Mouse (Mus musculus) gastrocnemius, postnatal 14 days (tissue): ENCODE data around the gene Tapbpl. TPM values are rescaled to one million over a fixed set of nuclear protein-coding genes. Genes with fewer than 3 reads are reported as not detected.

Experiments used
- DNase-seq: peaks from one replicate; pipeline ENCODE4 v3.0.0; 2021; ENCODE audit warnings: mixed read lengths
- intact Hi-C: fragments of 180-260 bp; cut with DNase I; formaldehyde crosslinking; loops from one replicate; pipeline ENCODE4 v1.15.1; 2025; ENCODE audit warnings: low total_unique reads
- total RNA-seq, 2 experiments: library from RNA; stranded (reverse); gene quantifications; 2 replicates each; pipeline ENCODE4 v1.2.3; 2021

Gene Tapbpl
- total RNA-seq, 2 experiments from 2014 or later: 2.2 to 2.3 TPM

DNA sequence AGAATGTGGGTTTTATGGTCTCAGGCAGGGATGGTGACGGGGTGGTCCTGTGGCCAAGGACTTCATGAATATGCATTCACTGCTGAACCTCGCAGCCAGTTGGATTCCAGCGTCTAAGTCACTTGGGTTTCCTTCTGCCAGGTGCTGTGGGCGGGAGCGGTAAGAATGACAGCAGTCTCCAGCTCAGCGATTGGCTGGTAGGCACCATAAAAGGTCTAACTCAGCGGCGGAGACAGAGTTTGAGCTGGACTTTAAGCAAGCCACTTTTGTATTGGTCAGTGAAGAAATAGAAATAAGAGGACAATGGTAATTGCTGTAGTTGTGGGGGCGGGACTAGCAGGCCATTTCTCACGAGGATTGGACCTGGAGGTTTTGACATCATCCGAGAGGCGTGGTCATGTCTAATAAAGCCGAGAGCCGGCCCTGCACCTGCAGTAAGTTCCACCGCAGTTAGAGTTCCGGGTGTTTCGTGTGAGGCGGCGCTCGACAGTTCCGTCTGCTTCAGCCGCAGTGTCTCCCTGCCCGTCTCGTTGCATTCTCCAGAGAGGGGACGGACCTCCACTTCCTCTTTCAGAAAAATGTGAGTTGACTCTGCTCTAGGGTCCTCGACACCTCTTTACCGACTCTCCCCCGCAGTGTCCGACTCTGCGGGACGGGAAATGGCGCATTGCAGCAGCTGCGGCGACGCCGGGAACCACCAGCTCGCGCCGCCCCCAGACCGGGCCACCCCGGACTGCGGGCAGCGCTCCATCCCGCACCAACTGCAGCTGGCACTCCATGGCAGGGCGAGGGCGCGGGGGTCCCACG is 16.3 kb downstream of the Tapbpl start, which contains the start of gene Vamp1:
TSS of gene Vamp1 (plus strand) at position 404 of the 807 bp plus-strand sequence.
- peak; percentile 88 for DNase-seq
- intact Hi-C loops: loop anchor here (10.0 kb wide), 1 partner anchor 149 kb away; no protein-coding TSS in a partner anchor

DNA sequence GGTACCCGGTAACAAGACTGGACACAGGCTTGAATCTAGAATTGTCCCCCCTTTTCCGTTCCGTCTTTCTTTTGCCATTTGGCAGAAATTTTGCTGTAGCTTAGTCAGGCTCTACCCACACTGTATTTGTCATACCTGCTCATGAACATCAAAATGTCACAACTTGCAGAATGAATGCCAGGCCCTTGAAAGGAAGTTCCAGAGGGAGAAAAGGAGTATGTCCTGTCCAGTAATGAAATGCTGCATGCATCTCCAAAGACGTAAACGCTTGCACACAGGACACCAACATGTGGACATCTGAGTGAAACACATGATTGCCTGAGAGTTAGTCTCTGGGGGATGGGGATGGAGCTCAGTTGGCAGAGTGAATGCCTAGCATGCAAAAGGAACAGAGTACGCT is 17.9 kb downstream of the Tapbpl start:
- DNase-seq: no peak
- intact Hi-C loops: loop anchor here (10.0 kb wide), 1 partner anchor 151 kb away; no protein-coding TSS in a partner anchor

DNA sequence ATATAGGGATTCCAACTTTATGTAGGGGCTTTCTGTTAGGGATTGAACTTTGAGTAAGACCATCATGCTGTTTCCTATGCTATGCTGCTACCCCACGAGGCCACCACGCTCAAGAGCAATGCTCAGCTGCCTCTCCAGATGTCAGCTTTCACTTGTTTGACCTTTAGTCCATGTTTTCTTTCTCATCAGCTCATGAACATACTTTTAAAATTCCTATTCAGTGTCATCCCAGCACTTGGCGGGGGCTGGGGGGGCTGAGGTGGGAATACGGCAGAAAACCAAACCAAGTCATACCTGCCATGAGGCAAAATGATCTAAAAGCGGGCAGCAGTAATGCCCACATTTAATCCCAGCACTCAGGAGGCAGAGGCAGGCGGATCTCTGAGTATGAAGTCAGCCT is 18.5 kb downstream of the Tapbpl start:
- intact Hi-C loops: loop anchor here (10.0 kb wide), 1 partner anchor 152 kb away; no protein-coding TSS in a partner anchor
- DNase-seq: no peak

DNA sequence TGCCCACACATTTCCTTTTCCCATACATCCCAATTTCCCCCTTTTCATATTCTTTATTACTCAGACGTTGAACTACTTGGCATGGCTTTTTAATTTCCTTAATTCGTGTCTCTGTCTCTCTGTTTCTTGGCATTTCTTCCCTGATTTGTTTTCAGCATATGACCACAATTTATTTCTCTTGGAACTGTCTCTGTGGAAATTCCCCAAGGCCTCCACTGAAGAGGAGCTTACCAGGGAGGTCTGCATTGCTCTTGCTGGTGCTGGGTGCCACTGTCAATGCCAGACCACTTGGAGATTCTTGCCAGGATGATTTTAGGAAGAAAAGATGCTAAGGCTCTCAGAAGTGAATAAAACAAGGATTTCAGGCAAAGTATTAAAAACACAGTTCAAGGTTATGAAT is 19.0 kb downstream of the Tapbpl start:
- no peak for DNase-seq
- intact Hi-C loops: loop anchor here (10.0 kb wide), 1 partner anchor 152 kb away; no protein-coding TSS in a partner anchor

DNA sequence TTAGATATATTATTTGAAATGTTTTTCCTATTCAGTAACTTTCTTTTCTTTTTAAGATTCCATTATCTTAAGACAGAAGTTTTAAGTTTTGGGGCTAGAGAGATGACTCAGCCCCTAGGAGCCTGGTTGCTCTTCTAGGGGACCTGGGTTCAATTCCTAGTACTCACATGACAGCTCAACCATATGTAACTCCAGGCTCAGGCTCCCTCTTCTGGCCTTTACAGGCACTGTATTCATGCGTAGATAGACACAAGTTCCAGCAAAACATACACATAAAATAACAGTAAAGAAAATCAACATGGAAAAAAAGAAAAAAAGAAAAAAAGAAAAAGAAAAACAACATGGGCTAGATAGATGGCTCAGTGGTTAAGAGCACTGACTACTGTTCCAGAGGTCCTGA is 21.2 kb downstream of the Tapbpl start:
- intact Hi-C loops: loop anchor here (10.0 kb wide), 1 partner anchor 154 kb away; no protein-coding TSS in a partner anchor
- no peak for DNase-seq

DNA sequence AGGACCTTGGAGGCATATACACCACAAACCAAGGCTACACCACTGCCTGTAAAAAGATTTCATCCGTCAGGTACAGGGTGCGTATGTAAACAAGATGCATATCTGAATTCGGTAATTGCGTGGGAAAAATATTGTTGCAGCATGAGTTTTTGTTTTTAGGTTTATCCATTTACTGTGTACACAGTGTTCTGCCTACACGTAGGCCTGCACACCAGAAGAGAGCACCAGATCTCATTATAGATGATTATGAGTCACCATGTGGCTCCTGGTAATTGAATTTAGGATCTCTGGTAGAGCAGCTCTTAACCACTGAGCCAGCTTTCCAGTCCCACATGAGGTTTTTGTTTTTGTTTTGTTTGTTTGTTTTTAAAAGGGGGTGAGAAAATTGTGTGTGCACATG is 34.5 kb downstream of the Tapbpl start:
- intact Hi-C loops: no loop called here
- DNase-seq: no peak

DNA sequence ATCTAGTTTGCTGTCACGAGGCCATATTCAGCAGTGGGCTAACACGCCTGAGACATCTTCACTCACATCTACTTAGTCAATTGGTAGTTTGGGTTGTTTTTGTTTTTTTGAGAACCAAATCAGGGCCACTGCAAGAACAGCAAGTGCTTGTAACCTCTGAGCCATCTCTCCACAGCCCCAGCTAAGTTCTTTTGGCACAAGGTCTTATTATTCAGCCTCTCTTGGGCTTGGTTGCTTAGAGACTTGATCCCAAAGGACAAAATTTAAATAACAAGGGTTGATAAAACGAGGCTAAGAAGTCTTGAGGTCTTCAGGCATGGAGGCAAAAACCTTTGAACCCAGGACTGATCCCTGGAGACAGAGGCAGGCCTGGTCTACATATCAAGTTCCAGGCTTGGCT is 35.4 kb downstream of the Tapbpl start:
- DNase-seq: no peak
- intact Hi-C loops: no loop called here

DNA sequence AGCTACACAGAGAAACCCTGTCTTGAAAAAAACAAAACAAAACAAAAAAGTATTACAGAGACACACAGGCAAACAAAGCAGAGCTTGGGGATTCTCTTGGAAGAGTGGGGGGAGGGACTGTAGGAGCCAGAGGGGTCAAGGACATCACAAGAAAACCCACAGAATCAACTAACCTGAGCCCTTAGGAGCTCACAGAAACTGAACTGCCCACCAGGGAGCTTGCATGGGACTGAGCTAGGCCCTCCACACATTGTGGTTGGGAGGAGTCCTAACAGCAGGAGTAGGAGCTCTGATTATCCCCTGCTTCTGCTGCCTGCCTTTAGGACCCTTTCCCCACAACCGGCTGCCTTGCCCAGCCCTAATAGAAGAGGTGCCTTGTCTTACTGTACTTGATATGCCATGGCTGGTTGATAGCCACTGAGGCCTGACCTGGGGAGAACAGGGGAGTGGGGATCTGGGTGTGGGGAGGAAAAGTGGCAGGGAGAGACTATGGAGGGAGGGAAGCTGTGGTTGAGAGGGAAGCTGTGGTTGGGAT is 36.1 kb downstream of the Tapbpl start:
- intact Hi-C loops: no loop called here
- DNase-seq: no peak

DNA sequence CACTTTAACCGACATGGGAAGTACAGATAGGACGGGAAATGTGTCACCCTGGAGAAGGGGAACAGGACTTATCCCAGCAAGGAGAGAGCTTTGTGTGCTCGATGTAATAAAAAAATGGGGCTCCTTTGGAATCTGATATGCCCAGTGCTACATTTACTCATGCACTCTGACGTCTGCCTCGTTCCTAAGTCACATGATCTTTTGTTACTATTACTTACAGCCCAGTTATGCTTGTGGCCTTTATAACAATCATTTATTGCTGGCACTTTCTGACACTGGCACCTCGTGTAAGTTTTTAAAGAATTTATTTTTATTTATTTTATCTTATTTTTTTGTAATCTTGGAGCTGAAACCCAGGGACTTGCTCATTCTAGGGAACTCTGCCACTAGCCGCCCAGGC is 38.3 kb downstream of the Tapbpl start:
- intact Hi-C loops: no loop called here
- no peak for DNase-seq

DNA sequence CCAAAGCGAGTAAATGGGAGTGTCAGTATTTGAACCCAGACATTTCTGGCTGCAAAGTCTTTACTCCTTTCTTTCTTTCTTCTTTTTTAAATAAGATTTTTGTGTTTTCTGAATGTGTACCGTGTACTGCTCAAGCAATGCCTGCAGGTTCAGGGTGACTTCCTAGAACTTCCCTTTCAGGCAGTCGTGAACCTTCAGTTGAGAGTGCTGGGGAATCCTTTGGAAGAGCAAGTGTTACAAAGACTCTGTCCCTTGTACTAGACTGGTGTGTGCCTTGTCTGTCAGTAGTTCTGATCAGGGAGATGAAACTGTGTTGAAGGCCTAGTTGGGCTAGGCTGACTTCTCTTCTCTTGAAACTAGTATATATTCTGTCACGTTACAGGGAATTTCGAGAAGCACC is 38.8 kb downstream of the Tapbpl start:
- no peak for DNase-seq
- intact Hi-C loops: no loop called here

DNA sequence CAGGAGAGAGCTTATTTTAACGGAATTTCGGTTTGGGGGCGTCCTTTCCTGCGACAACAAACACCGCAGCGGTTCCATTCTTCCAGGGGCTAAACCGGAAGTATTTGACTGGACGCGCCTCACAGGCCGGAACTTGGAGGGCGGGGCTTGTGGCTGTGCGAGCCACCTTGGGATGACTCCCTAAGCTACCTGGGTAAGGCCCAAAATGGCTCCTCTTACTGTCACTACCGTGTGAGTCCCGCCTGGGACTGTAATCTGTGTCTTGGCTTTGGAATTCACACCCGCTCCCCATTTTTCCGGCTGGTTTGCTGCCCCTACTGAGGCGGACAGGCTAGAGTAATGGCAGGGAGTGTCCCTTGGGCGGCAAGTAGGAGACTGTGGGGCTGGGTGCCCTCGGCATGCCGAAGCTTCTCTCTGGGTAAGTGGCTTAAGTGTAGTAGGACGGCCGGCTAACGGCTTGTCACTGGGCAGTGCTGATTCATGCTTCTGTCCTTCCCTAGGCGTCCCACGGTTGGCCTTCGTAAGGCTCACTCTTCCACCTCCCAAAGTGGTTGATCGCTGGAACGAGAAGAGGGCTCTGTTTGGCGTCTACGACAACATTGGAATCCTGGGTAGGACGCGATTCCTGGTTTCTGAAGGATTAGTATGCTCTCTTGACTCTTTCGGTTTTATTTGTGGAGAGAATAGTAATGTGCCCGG is 39.5 kb downstream of the Tapbpl start:
- intact Hi-C loops: no loop called here
- DNase-seq: peak; percentile 93

DNA sequence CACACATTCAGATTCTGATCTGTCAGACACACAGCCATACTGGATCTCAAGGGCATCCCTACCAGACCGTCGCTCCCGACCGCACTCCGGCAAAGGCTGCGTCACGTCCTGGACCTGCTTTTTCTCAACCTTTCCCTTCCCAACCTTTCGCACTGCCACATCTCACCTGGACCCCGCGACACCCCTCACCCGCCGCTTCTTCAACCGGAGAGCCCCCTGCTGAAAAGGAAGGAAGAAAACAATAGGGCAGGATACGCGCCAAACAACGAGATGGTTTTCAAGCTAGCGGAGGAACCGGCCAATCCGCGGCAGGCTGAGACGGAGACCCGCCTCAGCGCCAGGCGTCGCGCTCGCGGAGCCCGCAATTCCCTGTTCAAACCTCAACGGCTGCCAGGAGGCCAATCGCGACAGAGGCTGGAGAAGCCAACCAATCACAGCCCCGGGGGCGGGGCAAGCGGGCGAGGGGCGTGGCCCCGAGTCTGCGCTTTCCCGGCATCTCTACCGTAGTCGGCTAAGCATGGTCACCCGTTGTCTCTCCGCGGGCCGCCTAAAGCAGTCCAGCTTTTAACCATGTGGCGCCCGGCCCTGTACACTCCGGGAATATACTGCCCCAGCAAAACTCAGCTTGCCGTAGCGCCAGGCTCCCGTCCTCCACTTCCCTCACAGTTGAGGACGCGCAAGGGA is 40.2 kb downstream of the Tapbpl start, which contains the start of the genes Ncapd2 and Mrpl51:
TSS of gene Ncapd2 (minus strand) at position 370 of the 684 bp plus-strand sequence.
TSS of gene Mrpl51 (plus strand) at position 470 of the 684 bp plus-strand sequence.
- intact Hi-C loops: no loop called here
- peak; percentile 98 for DNase-seq

DNA sequence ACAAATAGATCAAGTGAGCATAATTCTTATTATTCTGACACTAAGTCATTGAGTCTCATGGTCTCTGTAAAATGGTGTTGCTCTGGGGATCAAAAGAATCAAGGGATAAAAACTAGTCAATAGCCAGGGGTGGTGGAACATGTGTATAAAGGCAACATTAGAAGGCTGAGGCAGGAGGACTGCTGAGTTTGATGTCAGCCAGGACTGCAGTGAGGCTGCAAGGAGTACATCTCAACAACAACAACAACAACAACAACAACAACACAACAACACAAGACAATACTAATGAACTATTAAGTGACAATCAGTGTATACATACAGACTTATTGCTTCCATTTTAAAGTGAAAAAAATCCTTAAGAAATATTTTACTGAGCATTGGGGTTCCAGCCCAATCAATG is 40.8 kb downstream of the Tapbpl start:
- DNase-seq: no peak
- intact Hi-C loops: no loop called here

DNA sequence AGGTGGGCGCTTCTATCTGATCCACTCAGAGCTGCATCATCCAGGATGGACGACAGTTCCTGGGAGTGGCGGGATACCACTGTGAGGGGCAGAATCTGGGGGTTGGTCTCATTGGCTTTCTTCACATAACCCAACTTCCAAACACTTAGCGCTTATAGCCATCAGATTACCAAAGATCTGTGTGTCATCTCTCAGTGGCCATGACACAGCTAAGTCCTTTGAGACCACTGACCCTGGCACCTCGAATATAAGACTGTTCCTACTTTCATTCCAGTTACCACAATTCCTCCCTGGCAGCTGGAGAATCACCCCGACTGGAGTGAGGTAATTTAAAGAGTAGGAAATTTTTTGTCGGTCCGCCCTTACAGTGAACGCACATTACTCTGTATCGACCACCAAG is 45.5 kb downstream of the Tapbpl start:
- DNase-seq: no peak
- intact Hi-C loops: no loop called here

DNA sequence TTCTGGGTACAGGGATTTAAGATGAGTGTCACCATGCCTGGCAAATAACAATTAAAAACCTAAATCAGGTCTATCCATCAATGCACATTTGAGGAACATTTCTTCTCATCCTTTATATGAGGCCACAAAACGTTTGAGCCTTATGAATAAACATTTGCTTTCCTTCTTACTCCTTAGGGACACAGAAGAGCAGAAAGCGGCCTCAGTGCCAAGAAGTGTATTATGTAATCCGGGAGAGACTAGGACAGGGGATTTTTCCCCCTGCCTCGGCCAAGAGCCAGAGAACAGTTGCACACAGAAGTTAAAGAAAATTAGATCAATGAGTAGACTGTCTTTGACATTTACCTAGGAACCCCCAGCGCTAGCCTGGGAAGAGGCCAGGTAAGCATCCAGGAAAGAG is 49.5 kb downstream of the Tapbpl start:
- DNase-seq: no peak
- intact Hi-C loops: no loop called here

DNA sequence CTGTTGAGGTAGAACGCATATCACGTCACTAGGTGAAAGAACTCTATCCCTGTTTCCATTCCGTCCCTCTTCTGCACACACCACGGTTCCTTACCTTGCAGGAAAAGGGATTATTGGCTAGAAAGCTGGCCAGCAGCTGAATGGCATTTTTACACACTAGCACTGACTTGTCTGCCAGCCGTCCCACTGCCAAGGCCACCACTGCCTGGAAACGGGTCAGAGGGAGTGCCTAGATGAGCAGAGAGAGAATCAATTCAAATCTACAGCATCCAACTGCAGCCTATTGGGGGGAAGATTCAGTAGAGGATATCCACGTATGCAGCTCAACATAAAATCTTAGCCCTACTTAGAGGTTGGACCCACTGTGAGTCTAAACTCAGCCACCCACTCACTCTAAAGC is 52.1 kb downstream of the Tapbpl start:
- intact Hi-C loops: no loop called here
- DNase-seq: no peak

DNA sequence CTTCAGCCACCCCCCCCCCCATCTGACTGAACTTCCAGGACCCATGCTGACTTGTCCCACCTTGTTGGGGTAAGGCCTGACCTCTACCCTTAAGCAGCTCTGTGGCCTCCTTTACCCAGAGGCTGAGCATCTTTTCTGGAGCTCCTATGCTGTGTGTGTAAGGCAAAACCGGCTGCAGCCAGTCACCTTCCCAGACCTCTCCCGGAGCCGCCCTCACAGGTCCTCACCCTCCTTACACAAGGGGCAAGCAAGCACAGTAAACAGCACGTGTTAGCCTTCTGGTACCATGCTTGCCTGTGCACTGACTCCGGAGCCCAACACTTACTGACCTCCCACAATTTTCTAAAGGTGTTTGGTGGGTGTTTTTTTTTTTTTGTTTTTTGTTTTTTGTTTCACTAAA is 56.2 kb downstream of the Tapbpl start:
- intact Hi-C loops: no loop called here
- no peak for DNase-seq
